Mouse (Mus musculus): ENCODE measurements at regions not wholly inside any gene's neighbourhood (a gene's known extent, or its start where the extent isn't known, plus 50 kb on each side); places are given as distances from the start of the nearest gene placed in this dataset.

DNA sequence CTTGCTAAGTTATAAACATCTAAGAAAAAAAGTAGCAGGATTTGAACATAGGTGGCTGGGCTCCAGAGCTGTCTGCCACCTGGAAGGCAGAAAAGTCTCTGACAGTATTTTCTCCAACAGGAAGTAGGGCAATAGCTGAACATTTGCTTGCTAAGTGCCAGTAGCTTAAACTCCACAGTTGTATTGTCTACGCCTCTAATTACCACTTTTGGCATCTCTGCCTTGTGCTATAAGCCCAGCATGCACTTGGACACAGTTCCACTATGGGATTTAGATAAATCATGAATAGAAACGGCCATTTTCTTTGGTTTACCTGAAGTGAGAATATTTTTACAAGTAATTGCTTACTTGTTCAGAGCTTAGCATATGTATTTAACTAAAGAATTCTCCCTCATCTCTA lies 213.8 kb upstream of the Grm3 start:
- TF ChIP-seq EP300 (IDR thresholded peaks at IDR 0.05; ENCODE audit: low read length), result no peak
- no peak for TF ChIP-seq POLR2AphosphoS2 (IDR thresholded peaks at IDR 0.05; ENCODE audit: low read depth, low read length)
- TF ChIP-seq CTCF (conservative IDR thresholded peaks at IDR 0.05 in 1 of 2, IDR thresholded peaks at IDR 0.05 in 1 of 2; ENCODE audit: low read depth in 2 of 2, low read length in 2 of 2), result no peak
- TF ChIP-seq ETS1 (conservative IDR thresholded peaks at IDR 0.05; ENCODE audit: low read depth, low read length), result no peak
- no peak for TF ChIP-seq USF2 (conservative IDR thresholded peaks at IDR 0.05; ENCODE audit: low read depth, low read length)
- TF ChIP-seq MXI1 (IDR thresholded peaks at IDR 0.05; ENCODE audit: low read depth, low read length), result no peak
